Mouse (Mus musculus) fibroblast of lung, adult 2 months (primary cell): ENCODE results near the gene Nub1.
"Not testable (repeated sequence)": the region's sequence is repeated elsewhere in the genome, so short reads cannot be mapped to it uniquely, and the experiment has no call there.

ENCODE experiments used
- DNase-seq: peaks from one replicate; pipeline ENCODE4 v3.0.0-alpha.2; 2011; ENCODE audit warnings: low read depth

The Nub1 gene

DNA sequence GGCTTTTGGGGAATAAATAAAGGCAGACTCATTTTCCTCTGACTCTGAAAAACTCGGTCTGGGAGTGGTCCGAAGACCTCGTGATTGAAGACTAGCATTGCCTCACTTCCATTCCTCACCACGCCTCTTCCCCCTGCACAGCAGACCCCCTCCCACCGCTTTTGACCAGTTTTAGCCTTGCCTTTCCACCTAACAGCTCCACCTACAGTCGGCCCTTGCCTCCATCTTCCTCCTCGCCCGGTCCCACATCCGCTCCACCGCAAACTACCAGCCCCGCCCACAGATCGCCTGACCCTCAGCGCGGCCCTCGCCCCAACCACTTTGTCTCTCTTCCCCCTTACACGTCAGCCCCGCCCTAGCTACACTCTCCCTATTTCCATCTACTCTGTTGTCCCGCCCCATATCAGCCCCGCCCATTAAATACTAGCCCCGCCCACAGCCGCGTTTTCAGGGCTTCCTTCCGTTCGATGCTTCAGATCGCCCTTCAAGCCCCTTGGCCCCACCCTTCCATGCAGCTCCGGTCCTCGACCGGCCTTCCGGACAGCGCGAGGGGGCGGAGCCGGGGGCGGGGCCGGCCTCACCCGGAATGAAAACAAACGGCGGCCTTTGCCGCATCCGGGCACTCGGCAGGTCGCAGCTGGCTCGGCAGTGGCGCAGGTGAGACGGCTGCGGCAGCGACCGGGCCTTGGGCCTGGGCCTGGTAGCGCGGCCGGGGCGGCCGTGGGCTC is at the start of gene Nub1:
Gene Nub1 (plus strand): TSS at position 167 of the 728 bp plus-strand sequence.
- DNase-seq: peak; percentile 99

DNA sequence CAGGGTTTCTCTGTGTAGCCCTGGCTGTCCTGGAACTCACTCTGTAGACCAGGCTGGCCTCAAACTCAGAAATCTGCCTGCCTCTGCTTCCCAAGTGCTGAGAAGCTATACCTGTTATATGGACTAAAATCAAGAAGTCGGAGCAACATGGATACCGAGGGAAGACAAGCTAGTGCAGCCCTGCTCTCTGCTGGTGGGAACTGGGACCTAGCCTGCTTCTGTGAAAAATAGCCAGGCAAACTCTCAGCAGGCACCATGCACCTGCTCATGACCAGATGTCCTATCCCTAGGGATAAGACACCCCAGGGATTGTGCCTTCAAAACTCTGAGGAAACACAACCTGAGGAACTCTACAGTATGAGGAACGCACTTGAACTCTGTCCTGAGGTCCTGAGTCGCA is 48.3 kb upstream of the Nub1 start:
- DNase-seq: no peak

DNA sequence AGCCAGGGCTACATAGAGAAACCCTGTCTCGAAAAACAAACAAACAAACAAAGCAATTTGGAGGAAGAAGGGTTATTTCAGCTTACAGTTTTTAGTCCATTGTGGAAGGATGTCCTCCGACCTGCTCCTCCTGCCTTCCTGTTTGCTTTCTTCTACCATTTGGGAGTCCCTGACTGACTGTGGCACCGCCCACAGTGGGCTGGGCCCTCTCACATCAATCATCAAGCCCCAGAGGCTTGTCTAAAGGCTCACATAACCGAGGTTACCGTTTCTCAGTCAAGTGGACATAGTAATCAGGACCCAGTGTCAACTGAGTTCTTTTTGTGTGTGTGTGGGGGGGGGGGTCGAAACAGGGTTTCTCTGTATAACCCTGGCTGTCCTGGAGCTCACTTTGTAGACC is 47.2 kb upstream of the Nub1 start:
- DNase-seq: no peak

DNA sequence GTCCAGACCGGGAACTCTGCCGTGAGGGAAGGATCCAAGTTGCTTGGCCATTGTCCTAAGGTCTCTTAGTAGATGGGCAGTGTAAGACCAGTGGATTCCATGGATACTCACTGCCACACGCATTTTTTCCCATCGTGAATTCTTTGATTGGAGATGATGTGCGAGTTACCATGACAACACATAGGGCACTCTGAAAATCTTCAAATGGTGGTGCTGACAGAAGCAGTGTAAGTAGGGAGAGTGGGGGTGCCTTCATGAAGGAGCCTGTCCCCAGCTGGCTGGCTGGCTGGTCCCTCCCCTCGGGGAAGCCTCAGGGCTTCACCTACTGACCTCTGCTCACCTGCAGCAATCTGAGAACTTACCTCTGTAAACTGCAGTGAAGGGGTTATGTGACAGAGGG is 46.3 kb upstream of the Nub1 start:
- DNase-seq: no peak

DNA sequence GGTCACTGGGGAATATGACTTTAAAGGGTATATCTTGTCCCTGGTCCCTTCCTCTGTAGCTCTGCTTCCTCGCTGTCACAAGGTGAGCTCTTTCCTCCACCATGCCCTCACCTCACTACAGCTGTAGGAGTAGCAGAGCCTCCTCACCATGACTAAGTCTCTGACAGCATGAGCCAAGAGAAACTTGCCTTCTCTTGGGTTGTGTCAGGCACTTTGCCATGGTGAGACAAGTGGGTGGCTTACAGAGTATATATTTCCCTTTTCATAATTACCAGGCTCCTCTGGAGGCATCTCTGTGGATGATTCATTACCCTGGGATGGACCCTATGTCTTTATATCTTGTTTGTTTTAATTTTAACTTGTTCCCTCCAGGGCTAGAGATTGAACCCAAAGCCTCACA is 39.9 kb upstream of the Nub1 start:
- no peak for DNase-seq

DNA sequence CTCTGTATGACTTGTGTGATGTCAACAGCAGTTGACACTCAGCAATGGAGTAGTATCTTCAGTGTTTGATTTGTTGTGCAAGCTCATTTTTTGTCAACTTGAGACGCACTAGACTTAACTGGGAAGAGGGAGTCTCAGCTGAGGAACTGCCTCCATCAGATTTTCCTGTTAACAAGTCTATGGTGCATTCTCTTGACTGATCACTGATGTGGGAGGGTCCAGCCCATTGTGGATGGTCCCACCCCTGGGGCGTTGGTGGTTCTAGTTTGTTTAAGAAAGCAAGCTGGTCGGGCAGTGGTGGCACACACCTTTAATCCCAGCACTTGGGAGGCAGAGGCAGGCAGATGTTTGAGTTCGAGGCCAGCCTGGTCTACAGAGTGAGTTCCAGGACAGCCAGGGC is 36.1 kb upstream of the Nub1 start:
- DNase-seq: no peak

DNA sequence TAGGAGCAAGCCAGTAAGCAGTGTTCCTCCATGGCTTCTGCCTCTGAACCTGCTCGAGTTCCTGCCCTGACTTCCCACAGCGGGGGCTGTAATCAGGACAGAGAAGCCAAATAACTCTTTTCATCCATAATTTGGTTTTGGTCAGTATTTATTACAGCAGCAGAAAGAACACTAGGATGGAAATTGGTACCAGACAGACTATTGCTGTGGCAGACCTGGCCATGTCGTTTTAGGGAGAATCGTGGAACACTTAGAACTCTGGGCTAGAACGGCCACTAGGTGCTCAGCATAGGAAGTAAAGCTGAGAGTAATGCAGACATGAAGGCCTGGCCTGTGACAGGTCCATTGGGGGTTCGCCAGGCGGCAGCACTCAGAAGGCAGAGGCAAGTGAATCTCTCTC is 35.6 kb upstream of the Nub1 start:
- no peak for DNase-seq

DNA sequence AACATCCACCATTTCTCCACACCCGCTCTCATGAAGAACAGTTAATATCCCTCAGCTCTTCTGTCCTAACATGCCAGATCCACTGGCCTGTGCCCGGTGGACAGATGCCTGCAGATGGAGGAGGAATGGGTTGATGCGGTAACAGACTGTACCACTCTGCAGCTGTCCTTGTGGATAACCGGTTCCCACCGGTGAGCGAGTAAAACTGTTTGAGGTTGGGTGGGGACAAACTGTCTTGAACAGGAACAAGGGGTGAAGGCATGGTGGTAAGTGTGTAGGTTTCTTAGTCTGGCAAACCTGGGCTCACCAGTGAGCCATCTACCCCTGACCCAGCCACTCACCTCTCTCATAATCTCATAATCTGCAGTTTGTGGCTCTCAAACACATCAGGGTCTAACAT is 34.0 kb upstream of the Nub1 start:
- DNase-seq: no peak

DNA sequence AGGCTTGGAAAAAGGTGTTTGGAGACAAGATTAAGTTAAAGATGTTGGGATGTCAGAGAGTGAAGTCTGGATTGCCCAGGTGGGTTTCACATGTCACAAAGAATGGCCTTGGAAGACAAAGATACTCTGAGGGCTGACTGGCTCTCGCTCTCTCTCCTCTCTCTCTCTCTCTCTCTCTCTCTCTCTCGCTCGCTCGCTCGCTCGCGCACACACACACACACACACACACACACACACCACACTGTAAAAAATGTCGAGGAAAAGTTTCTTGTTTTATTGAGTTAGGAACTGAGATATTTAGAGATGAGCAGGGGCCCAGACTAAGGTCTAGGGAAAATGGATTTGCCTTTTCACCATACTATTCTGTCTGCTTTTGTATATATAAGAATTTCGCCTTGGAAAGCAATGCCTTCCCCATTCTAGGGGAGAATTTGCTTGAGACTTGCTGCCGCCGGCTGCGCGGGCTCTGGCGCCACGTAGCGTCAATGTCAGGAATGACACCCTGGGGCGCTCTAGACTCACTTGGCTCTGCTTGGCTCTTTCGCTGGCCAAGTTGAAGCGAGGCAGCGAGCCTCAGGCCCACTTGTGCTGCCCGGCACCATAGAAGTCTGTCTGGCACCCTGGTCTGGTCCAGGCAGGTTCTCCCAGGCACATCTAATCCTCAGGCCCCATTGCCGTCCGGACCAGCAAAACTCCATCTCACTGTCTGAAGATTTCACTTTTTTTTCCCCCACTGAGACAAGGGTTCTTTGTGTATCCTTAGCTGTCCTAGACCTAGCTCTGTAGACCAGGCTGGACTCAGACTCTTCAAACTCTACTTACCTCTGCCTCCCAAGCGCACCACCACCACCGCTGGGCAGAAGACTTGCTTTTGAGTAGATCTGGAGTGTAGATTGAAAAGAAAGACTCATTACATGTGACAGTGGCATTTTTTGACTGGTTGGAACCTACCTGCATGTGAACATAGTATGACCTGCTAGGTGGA is 33.3 kb upstream of the Nub1 start:
- DNase-seq: peak; percentile 63

DNA sequence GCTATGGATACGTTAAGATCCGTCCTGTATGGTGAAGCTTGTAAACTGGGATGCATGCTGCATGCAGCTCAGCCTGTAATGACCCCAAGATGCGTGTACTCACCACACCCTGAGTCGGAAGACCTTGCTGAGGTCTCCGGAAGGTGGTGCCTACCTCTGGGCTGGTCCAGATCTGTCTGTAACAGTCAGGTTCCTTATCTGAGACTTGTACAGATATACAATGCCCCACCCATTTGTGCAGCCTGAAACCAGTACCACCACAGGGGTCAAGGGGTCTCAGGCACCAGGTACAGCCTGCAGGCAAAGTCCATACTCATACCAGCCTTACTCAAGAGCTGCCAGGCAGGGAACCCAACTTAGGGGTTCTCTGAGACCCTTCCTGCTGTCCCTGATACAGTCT is 32.6 kb upstream of the Nub1 start:
- no peak for DNase-seq

DNA sequence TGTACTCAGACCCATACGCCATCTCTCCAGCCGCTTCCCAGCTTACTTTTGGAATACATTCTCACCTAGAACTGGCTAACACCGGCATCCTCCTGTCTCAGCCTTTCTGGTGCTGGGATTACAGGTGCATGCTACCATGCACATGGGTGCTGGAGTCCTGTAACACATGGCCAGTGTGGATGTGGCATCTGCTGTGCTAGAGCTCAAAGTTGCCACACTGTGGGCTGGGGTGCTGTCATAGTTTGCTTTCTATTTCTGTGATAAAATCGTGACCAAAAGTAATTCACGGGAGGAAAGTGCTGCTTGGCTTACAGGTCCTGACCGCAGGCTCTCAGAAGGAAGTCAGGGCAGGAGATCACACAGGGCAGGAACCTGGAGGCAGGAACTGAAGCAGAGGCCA is 30.8 kb upstream of the Nub1 start:
- DNase-seq: no peak

DNA sequence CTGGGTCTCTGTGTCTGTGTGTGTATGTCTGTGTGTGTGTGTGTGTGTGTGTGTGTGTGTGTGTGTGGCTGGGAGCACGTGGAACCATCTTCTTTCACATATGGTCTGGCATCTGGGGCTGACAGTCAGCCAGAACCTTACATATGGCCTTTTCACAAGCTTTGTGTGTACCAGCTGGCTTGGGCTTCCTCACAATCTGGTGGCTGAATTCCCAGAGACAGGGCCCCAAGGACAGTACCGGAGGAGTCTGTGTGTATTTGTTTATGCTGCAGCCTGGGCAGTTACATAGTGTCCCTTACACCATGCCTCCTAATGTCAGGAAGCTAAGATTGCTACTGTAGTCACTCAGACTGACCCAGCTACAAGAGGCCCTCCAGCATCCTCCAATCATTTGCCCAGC is 28.2 kb upstream of the Nub1 start:
- no peak for DNase-seq

DNA sequence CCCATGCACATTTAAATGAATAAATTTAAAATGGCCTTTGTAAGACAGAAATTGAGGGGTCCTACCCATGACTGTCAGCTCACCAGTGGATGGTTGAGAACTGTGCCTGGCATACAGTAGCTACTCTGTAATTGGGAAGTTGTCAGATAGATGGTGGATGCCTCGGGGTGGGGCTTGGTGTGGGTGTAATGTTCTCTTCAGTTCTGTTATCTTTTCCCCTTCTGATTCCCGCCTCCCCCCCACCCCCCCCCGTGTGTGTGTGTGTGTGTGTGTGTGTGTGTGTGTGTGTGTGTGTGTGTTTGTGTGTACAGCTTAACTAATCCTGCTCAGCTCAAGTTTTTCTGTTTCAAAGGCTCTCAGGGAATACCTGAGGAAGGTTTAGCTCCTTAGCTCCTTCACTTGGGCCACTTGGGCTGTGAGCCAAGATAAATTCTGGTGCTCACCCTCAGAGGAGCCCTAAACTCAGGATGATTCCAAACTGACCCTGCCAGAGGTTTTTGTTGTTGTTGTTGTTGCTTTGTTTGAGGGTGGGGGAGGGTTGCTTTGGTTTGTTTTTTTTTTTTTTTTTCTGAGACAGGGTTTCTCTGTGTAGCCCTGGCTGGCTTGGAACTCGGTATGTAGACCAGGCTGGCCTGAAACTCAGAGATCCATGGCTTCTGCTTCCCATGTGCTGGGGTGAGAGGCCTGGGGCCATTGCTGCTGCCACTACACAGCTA is 25.5 kb upstream of the Nub1 start:
- DNase-seq: no peak

DNA sequence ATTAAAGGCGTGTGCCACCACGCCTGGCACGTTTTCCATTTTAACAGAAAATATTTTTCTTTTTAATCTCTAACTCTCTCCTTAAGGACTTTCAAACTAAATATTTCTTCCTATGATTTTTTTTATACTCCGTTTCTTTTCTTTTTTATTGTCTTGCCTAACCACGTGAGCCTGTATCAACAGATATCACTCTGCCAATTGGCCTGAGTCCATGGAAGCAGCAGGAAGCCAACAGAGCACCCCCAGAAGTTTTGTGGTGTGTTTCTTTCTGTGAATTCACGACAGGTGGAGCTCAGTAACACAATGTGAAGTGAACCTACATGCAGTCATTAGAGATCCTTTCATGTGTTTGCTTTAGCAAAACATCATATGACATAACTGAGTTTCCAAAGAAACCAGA is 23.9 kb upstream of the Nub1 start:
- DNase-seq: no peak

DNA sequence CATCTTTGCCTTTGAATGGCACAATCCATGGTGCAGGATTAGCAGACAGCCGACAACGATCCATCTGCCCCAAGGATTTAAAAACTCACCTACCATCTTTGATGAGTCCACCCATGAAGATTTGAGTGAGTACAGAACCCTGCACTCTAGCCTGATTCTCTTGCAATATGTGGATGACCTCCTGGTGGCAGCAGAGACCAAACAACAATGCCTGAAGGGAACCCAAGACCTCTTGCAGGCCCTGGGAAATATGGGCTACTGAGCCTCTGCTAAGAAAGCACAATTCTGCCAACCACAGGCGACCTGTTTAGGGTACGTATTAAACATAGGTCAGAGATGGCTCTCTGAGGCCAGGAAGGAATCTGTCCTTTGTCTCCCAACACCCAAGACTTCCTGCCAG is 11.1 kb upstream of the Nub1 start:
- DNase-seq: peak; percentile 49

DNA sequence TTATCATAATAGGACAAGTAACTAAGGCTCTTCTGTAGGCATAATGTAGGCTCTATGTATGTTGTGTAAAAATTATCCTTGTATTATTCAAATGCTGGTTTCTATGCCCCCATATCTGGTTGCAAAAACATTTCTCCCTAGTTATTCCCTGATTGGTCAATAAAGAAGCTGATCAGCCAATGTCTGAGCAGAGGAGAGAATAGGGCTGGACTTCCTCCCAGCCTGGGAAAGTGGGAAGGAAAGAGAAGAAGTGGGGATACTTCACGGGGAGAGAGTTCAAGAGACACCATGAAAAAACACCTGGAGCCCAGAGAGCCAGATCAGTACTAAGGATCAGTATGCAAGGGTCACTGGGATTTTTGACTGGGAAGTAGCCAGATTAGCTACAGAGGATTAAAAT is 3.9 kb upstream of the Nub1 start:
- DNase-seq: no peak

DNA sequence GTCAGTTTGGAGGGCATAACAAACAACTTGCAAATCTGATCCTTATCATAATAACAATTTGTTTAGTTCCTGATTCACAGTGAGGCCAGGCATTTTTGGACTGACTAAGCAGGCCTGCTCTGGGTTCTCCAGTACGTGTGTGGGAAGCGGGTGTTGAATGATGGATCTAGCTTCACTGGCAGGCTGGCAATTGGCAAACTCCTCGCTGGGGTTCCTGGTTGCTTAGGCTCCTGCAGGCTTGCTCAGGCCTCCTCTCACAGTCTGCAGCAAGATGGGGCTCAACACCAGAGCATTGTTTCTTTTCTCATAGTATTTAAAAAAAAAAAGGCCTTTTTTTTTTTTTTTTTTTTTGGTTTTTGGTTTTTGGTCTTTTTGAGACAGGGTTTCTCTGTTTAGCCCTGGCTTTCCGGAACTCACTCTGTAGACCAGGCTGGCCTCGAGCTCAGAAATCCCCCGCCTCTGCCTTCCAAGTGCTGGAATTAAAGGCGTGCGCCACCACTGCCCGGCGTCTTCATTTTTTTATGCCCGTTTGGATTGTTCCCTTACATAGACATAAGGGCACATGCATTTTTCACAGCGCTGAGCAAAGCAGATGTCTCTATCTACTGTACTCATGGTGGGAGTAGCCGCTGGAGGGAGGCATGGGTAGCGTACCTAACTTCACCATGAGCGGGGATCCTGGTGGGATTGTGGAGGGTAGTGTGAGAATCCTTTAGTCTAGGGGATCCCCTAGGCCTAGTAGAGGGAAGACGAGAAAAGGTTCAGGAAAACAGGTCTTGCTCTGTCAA is 560 bp upstream of the Nub1 start:
- peak; percentile 81 for DNase-seq

DNA sequence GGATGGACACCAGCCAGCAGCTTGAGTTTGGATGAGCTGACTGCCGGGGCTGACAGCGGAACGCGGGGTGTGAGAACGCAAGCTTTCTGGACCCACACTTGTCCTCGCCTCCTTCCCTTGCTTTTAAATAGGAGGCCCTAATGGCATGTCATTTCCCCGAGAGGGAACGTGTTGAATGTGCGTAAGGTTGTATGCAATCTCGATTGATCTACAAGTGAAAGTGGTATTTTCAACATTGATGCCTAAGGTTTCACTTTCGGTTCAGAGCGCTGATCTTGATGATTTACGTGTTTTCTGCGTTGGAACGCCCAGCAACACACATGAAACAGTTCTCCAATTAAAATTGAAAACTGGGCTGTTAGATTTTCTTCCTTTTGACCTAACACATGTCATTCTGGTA is 844 bp downstream of the Nub1 start:
- DNase-seq: peak; percentile 24

DNA sequence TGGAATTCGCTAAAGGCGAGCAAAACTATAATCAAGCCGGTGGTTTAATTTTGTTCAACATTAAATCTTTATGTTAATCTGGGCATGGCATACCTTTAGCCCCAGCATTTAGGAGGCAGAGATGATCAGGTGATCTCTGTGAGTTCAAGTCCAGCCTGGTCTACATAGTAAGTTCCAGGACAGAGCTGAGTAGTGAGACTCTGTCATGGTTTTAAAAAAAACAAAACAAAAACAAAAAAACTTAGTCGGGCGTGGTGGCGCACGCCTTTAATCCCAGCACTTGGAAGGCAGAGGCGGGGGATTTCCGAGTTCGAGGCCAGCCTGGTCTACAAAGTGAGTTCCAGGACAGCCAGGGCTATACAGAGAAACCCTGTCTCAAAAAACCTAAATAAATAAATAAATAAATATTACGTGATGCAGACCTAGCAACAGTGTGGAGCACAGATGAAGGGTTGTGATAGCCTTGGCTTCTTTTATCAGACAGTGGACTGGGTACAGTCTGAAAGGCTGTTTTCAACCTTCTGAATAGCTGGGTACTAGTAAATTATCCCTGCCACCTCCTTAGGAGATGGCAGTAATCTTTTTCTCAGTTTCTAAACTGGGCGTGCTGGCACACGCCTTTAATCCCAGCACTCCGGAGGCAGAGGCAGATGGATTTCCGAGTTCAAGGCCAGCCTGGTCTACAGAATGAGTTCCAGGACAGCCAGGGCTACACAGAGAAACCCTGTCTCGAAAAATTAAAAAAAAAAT is 1.5 kb downstream of the Nub1 start:
- not testable (repeated sequence) for DNase-seq

DNA sequence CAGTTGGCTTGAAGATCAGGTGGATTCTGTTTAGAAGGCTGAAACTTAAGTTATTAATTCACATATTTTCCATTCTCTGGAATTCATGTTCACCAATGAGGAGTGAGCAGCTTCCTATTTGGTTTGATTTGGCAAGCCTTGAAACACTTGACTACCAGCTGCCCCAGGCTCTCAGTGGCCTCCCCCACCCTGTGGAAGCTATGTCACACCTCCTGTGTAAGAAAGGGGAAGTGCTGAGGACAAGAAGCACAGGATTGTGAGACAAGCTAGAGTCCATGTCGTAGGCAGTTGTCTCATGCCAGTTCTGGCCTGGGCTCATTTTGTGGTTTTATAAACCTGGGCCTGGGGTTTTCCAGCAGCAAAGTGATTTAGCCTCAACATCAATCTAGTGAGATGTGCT is 2.4 kb downstream of the Nub1 start:
- DNase-seq: no peak

DNA sequence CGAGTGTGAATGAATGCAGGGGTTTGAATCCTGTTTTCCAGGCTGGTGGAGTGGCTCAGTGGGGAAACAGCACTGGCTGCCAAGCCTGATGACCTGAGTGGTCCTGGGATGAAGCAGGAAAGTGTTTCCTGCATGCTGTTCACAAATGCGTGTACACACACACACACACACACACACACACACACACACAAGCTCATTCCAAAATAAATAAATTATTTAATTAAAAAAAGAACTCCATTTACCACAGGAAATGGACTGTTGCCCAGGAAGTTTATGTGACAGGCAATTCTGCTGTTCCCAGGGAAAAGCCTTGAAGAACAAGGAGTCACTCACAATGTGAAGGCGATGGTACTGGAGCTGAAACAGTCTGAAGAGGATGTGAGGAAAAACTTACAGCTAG is 11.4 kb downstream of the Nub1 start:
- DNase-seq: no peak
